Mouse (Mus musculus) intestine, postnatal 0 days (tissue): ENCODE measurements around the gene Actn4. TPM values are rescaled to one million over a fixed set of nuclear protein-coding genes. Genes with fewer than 3 reads are reported as not detected.
A peak's percentile ranks its signal among the peaks of the same experiment; 100 is the strongest.

ENCODE experiments used
- ATAC-seq: fragments of 200-750 bp; cut with Nextera tagmentation; 2 replicates; pipeline ENCODE4 v1.8.0; 2017; ENCODE audit warnings: mild to moderate bottlenecking, moderate TSS enrichment, moderate library complexity
- H3K27ac ChIP-seq: fragments of 300-500 bp; sonication (generic); 2 replicates; pipeline ENCODE4 v1.5.1; 2014; ENCODE audit warnings: mild to moderate bottlenecking, low read depth, low read length, moderate library complexity
- H3K27me3 ChIP-seq: fragments of 300-500 bp; sonication (generic); replicated peaks from 2 replicates; pipeline ENCODE4 v1.6.1; 2014; ENCODE audit warnings: low read length, mixed read lengths; ENCODE audit not compliant: control insufficient read depth, insufficient read depth
- H3K36me3 ChIP-seq: fragments of 300-500 bp; sonication (generic); 2 replicates; pipeline ENCODE4 v1.6.1; 2014; ENCODE audit warnings: mild to moderate bottlenecking, moderate library complexity; ENCODE audit not compliant: control insufficient read depth, insufficient read depth
- H3K4me1 ChIP-seq: fragments of 300-500 bp; sonication (generic); replicated peaks from 2 replicates; pipeline ENCODE4 v1.6.1; 2014; ENCODE audit warnings: antibody characterized with exemption, low read length, mixed read lengths; ENCODE audit not compliant: control insufficient read depth, insufficient read depth
- H3K4me2 ChIP-seq: fragments of 300-500 bp; sonication (generic); replicated peaks from 2 replicates; pipeline ENCODE4 v1.6.1; 2014; ENCODE audit warnings: low read depth, mild to moderate bottlenecking, moderate library complexity
- H3K4me3 ChIP-seq: fragments of 300-500 bp; sonication (generic); 2 replicates; pipeline ENCODE4 v1.5.1; 2014; ENCODE audit warnings: low read depth, low read length
- H3K9ac ChIP-seq: fragments of 300-500 bp; sonication (generic); 2 replicates; pipeline ENCODE4 v1.6.1; 2014; ENCODE audit warnings: mild to moderate bottlenecking, low read depth, low read length
- H3K9me3 ChIP-seq: fragments of 300-500 bp; sonication (generic); 2 replicates; pipeline ENCODE4 v1.6.1; 2016; ENCODE audit warnings: mixed run types; ENCODE audit not compliant: control insufficient read depth
- CTCF ChIP-seq: sonication (generic); IDR thresholded peaks from 2 replicates; pipeline ENCODE4 v1.5.1; 2016; ENCODE audit warnings: low read depth, mild to moderate bottlenecking, control low read depth, antibody characterized with exemption, moderate library complexity
- WGBS: fragments of 180-500 bp; shearing (Covaris S2); extraction: QIAGEN DNeasy Blood & Tissue Kit; methylation state at CpG from one replicate; pipeline ENCODE4 v1.1.7; 2014; 5-methylcytosine and 5-hydroxymethylcytosine counted together
- polyA plus RNA-seq: library from polyadenylated mRNA; unstranded; fragments of >200 nt; fragmentation: Nextera tagmentation; extraction: Ambion mirVana; gene quantifications from 2 replicates; pipeline ENCODE4 v1.2.1, GENCODE M21; 2015

The Actn4 gene
- polyA plus RNA-seq, 1 experiment from 2014 or later, result 293 TPM

DNA sequence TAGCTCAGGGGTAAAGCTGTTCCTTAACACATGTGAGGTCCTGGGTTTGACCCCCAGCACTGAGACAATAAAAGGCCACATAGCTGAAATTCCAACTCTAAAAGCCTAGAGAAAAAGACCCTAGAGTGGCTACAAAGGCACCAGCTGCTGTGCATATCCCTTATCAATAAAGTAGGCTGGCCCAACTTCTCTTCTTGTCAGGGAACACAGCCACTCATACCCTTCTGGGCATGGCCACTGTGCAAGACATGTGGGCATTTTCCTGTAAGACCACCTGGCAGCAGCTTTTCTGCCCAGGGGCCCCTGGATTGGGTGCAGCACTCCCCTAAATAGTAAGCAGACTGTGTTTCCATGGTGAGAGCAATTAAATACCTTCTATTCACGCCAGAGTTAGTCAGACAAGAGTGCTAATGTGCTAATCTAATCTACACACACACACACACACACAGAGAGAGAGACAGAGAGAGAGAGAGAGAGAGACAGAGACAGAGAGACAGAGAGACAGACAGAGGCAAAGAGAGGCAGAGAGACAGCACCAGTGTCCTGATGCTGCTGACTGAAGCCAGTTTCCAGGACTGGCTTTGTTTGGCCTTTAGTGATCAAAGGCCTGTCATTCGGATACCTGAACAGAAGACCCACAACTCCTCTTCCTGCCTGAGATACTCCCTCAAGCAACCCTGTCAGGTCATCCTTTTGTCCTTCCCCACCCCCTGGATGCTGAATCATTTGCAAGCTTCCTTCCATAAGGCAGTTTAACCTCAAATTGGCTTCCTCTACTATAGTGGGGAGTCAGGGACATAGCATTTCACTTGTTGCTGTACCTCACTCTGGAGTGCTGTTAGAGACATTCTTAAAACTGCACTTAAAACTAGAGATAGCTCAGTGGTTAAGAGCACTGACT is 8.4 kb downstream of the Actn4 start:
- Histone ChIP-seq H3K9ac (no peak overlapping the region), H3K4me3 (no peak overlapping the region), H3K27me3 (no peaks in the 10 kb centered on the region), H3K4me1 (peaks cover 43% of the 10 kb centered on the region), H3K27ac (0 out of 2 replicates have a peak overlapping the region, but pooled peaks have one; percentile 28), H3K36me3 (peaks cover 6% of the 10 kb centered on the region), H3K4me2 (peak overlapping the region; percentile 38; the same call in 1 of the 2 replicates), H3K9me3 (no peaks in the 10 kb centered on the region)
- no peak for TF ChIP-seq CTCF
- 5% methylated on average over 2 of the region's 2 CpGs for WGBS
- ATAC-seq, result no peak

GRCm38 (mm10) chr7:28952786-28953185 is 9.4 kb downstream of the Actn4 start:
- Histone ChIP-seq H3K4me2 (no peak overlapping the region), H3K36me3 (peaks cover 6% of the 10 kb centered on the region), H3K27ac (no peak overlapping the region), H3K9me3 (no peaks in the 10 kb centered on the region), H3K9ac (no peak overlapping the region), H3K4me1 (peaks cover 43% of the 10 kb centered on the region), H3K27me3 (no peaks in the 10 kb centered on the region), H3K4me3 (no peak overlapping the region)
- WGBS, result 18% methylated on average over 3 of the region's 3 CpGs
- TF ChIP-seq CTCF, result no peak
- ATAC-seq, result no peak

DNA sequence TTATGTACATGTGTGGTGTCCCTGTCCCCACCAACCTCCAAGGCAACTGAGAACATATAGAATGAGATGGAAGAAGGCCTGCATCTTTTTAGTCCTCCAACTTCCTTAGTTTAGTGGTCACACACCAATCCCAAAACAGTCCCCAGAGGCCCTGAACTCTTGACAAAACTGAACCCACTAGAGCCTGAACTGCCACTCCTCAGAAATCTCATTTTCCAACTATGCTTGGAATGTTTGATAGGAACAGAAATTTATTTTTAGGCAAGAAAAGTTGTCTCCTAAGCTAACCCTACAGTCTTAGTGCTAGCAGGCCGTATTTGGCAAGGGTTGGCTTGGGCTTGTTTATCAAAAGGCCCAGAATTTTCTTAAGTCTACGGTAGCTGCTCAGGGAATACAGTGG is 10.4 kb downstream of the Actn4 start:
- ATAC-seq, result no peak
- Histone ChIP-seq H3K27me3 (no peaks in the 10 kb centered on the region), H3K4me1 (peaks cover 40% of the 10 kb centered on the region), H3K9me3 (no peaks in the 10 kb centered on the region), H3K36me3 (peaks cover 6% of the 10 kb centered on the region), H3K4me2 (no peak overlapping the region; the same call in 1 of the 2 replicates), H3K4me3 (no peak overlapping the region), H3K9ac (no peak overlapping the region), H3K27ac (peak overlapping the region; percentile 77)
- WGBS, result 62% methylated on average over 2 of the region's 2 CpGs
- no peak for TF ChIP-seq CTCF

GRCm38 (mm10) chr7:28950346-28951037 is 11.6 kb downstream of the Actn4 start:
- Histone ChIP-seq H3K27ac (peak overlapping the region; percentile 77), H3K36me3 (peaks cover 8% of the 10 kb centered on the region), H3K27me3 (no peaks in the 10 kb centered on the region), H3K4me2 (peak overlapping the region; percentile 31), H3K4me3 (no peak overlapping the region), H3K9ac (no peak overlapping the region), H3K4me1 (peaks cover 33% of the 10 kb centered on the region), H3K9me3 (no peaks in the 10 kb centered on the region)
- ATAC-seq, result peak; percentile 63
- 34% methylated on average over 10 of the region's 10 CpGs for WGBS
- TF ChIP-seq CTCF, result no peak

GRCm38 (mm10) chr7:28949298-28949697 is 12.8 kb downstream of the Actn4 start:
- Histone ChIP-seq H3K9ac (peak overlapping the region; percentile 17; the same call in 1 of the 2 replicates), H3K27ac (peak overlapping the region; percentile 77), H3K36me3 (peaks cover 11% of the 10 kb centered on the region), H3K4me1 (peaks cover 36% of the 10 kb centered on the region), H3K4me3 (no peak overlapping the region), H3K4me2 (no peak overlapping the region; the same call in 1 of the 2 replicates), H3K9me3 (no peaks in the 10 kb centered on the region), H3K27me3 (no peaks in the 10 kb centered on the region)
- no peak for ATAC-seq
- 44% methylated on average over 2 of the region's 2 CpGs for WGBS
- TF ChIP-seq CTCF, result no peak

DNA sequence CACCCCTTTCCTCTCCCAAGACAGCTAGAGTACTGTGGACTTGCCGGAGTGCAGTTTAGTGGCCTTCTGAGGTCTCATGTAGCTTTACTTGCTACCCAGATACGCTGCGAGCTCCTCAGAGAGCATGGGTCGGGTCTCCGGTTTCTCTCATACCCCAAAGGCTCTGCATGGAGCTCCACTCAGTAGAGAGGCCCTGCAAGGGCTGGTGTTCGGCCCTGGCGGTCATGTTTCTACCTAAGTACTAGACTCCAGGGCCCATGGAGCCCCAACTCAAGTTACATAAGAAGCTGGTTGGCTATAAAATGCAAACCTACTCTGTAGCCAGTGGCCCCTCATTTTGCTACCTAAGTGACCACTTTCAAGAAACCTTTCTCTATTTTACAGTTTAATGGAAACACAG is 13.4 kb downstream of the Actn4 start:
- H3K27me3 ChIP-seq, result no peaks in the 10 kb centered on the region
- peaks cover 31% of the 10 kb centered on the region for H3K4me1 ChIP-seq
- H3K27ac ChIP-seq, result peak overlapping the region; percentile 77; the same call in 1 of the 2 replicates
- 77% methylated on average over 7 of the region's 7 CpGs for WGBS
- no peak for ATAC-seq
- TF ChIP-seq CTCF, result no peak
- H3K36me3 ChIP-seq, result peaks cover 12% of the 10 kb centered on the region
- H3K9me3 ChIP-seq, result no peaks in the 10 kb centered on the region
- H3K4me3 ChIP-seq, result no peak overlapping the region
- peak overlapping the region; percentile 11; the same call in 1 of the 2 replicates for H3K4me2 ChIP-seq
- no peak overlapping the region for H3K9ac ChIP-seq
